25 mouse cellular contexts compared by ENCODE assay signal in the genomic region with DNA sequence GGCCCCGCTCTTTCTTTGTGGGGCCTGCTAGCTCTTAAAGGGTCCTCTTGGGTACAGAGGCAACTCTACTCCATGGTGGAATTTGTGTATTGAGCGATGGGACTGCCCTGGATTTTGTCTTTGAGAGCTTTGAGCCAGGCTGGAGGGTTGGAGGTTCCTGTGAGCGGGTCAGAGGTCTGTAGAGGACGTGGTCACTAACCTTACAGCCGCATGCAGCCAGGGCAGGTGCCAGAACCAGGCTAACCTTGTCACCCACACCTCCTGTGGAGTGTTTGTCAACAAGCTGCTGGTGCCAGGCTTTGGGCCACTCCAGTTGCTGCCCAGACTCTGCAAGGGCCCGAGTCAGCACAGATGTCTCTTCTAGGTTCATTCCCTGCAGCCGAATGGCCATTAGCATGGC. TPM values are rescaled to one million over a fixed set of nuclear protein-coding genes. Genes with fewer than 3 reads are reported as not detected.
DNase-seq lines count a peak whose midpoint lies in the region; ATAC-seq lines count a peak whose summit lies in the region.
"Had no signal": no experiment of that assay in that cellular context is flagged by ENCODE, and none has a peak within 500 bp of the region (broad histone marks: within the 10 kb centered on the region; RNA-seq: fewer than 3 reads in every experiment).

No protein-coding gene starts in this region.

- peak; percentile 47 for DNase-seq in cerebellum, adult 9-10 months
- DNase-seq in cerebellum, postnatal 10 days, result no peak
- DNase-seq in kidney, adult 9 months, result peak; percentile 28
- peak; percentile 79 for DNase-seq in midbrain, embryonic 11.5 days (ENCODE audit: low spot score, missing footprints)
- no peak for DNase-seq in midbrain, embryonic 14.5 days
- DNase-seq: adrenal gland, postnatal 14 days; B cell, adult 2 months; forebrain, postnatal 0 days; gastrocnemius, adult 2 months; gastrocnemius, postnatal 14 days; heart, adult 11 months had no signal

- H3K4me2 ChIP-seq in kidney, embryonic 14.5 days (replicated peaks; ENCODE audit: low read depth, low read length), result no peak overlapping the region
- no peak overlapping the region for H3K4me2 ChIP-seq in midbrain, embryonic 11.5 days
- no peak overlapping the region for H3K4me2 ChIP-seq in midbrain, embryonic 14.5 days (ENCODE audit: low read length)
- H3K4me2 ChIP-seq: embryonic facial prominence, embryonic 12.5 days; embryonic facial prominence, embryonic 15.5 days; heart, embryonic 11.5 days; hindbrain, embryonic 12.5 days; hindbrain, embryonic 15.5 days had no signal

- no peak for ATAC-seq in kidney, embryonic 14.5 days (ENCODE audit: low FRiP score, low TSS enrichment)
- no peak for ATAC-seq in midbrain, embryonic 11.5 days (ENCODE audit: low FRiP score)
- ATAC-seq in midbrain, embryonic 14.5 days (ENCODE audit: low FRiP score, low TSS enrichment), result no peak
- ATAC-seq: forebrain, embryonic 14.5 days; forebrain, postnatal 0 days; Patski had no signal

- peaks cover 44% of the 10 kb centered on the region for H3K27me3 ChIP-seq in kidney, embryonic 14.5 days (ENCODE audit: control insufficient read depth, insufficient read depth, low read length)
- H3K27me3 ChIP-seq in midbrain, embryonic 11.5 days (ENCODE audit: control insufficient read depth, insufficient read depth, low read length), result peaks cover 44% of the 10 kb centered on the region
- peaks cover 42% of the 10 kb centered on the region for H3K27me3 ChIP-seq in midbrain, embryonic 14.5 days (ENCODE audit: control insufficient read depth, insufficient read depth, low read length)
- H3K27me3 ChIP-seq: CH12.LX had no signal

- WGBS in kidney, embryonic 14.5 days, result 79% methylated on average over 7 of the region's 7 CpGs
- WGBS in midbrain, embryonic 11.5 days, result 81% methylated on average over 7 of the region's 7 CpGs
- 78% methylated on average over 7 of the region's 7 CpGs for WGBS in midbrain, embryonic 14.5 days

- peaks cover 16% of the 10 kb centered on the region for H3K36me3 ChIP-seq in kidney, embryonic 14.5 days (ENCODE audit: control insufficient read depth, insufficient read depth, low read length)
- H3K36me3 ChIP-seq in midbrain, embryonic 11.5 days (ENCODE audit: control insufficient read depth, insufficient read depth, low read length), result peaks cover 10% of the 10 kb centered on the region
- peaks cover 17% of the 10 kb centered on the region for H3K36me3 ChIP-seq in midbrain, embryonic 14.5 days (ENCODE audit: control insufficient read depth, insufficient read depth, low read length)

- H3K4me1 ChIP-seq in kidney, embryonic 14.5 days (ENCODE audit: control insufficient read depth, insufficient read depth, low read length), result peaks cover 21% of the 10 kb centered on the region; the same call in 1 of the 2 replicates
- H3K4me1 ChIP-seq in midbrain, embryonic 11.5 days (ENCODE audit: control insufficient read depth, insufficient read depth, low read length), result peaks cover 21% of the 10 kb centered on the region
- peaks cover 19% of the 10 kb centered on the region for H3K4me1 ChIP-seq in midbrain, embryonic 14.5 days (ENCODE audit: control insufficient read depth, insufficient read depth, low read length)

- H3K27ac ChIP-seq in kidney, embryonic 14.5 days (ENCODE audit: low read depth, low read length), result no peak overlapping the region
- H3K27ac ChIP-seq in midbrain, embryonic 11.5 days (ENCODE audit: low read depth, low read length), result no peak overlapping the region
- H3K27ac ChIP-seq in midbrain, embryonic 14.5 days (replicated peaks; ENCODE audit: low read depth, low read length), result no peak overlapping the region
- H3K27ac ChIP-seq: embryonic facial prominence, embryonic 12.5 days; embryonic facial prominence, embryonic 15.5 days; gastrocnemius, adult 2 months; hindbrain, embryonic 12.5 days; hindbrain, embryonic 15.5 days had no signal

- no peak overlapping the region for H3K9ac ChIP-seq in kidney, embryonic 14.5 days (ENCODE audit: low read depth, low read length)
- no peak overlapping the region for H3K9ac ChIP-seq in midbrain, embryonic 11.5 days (ENCODE audit: low read length)
- H3K9ac ChIP-seq in midbrain, embryonic 14.5 days (replicated peaks; ENCODE audit: low read length), result no peak overlapping the region
- H3K9ac ChIP-seq: embryonic facial prominence, embryonic 12.5 days; embryonic facial prominence, embryonic 15.5 days; forebrain, postnatal 0 days; hindbrain, embryonic 12.5 days; hindbrain, embryonic 15.5 days had no signal

- H3K9me3 ChIP-seq in kidney, embryonic 14.5 days (ENCODE audit: control insufficient read depth, low read length), result no peaks in the 10 kb centered on the region
- H3K9me3 ChIP-seq in midbrain, embryonic 11.5 days (ENCODE audit: control insufficient read depth, low read length), result no peaks in the 10 kb centered on the region
- no peaks in the 10 kb centered on the region for H3K9me3 ChIP-seq in midbrain, embryonic 14.5 days (ENCODE audit: control insufficient read depth, low read length)
- H3K9me3 ChIP-seq: embryonic facial prominence, embryonic 12.5 days; embryonic facial prominence, embryonic 15.5 days; hindbrain, embryonic 12.5 days; hindbrain, embryonic 15.5 days had no signal

- H3K4me3 ChIP-seq in kidney, embryonic 14.5 days (ENCODE audit: low read length), result no peak overlapping the region
- no peak overlapping the region for H3K4me3 ChIP-seq in midbrain, embryonic 11.5 days (ENCODE audit: low read depth, low read length)
- H3K4me3 ChIP-seq in midbrain, embryonic 14.5 days (replicated peaks; ENCODE audit: low read depth, low read length), result no peak overlapping the region
- H3K4me3 ChIP-seq: embryonic facial prominence, embryonic 12.5 days; embryonic facial prominence, embryonic 15.5 days; gastrocnemius, adult 2 months; hindbrain, embryonic 12.5 days; hindbrain, embryonic 15.5 days had no signal

RNA-seq across cellular contexts. Expression of gene Tymp, which starts 0.8 kb away (rescaled TPM):
- polyA plus RNA-seq in kidney, embryonic 14.5 days (2014; fragmentation: Nextera tagmentation; extraction: Ambion mirVana), result 1.6 and 1.8 TPM in 2 replicates
- polyA plus RNA-seq in midbrain, embryonic 11.5 days (2014; fragmentation: Nextera tagmentation; extraction: Ambion mirVana), result 1.2 and 1.9 TPM in 2 replicates
- 2.7 and 3.0 TPM in 2 replicates for polyA plus RNA-seq in midbrain, embryonic 14.5 days (2014; fragmentation: Nextera tagmentation; extraction: Ambion mirVana)

RNA-seq across cellular contexts. Expression of gene Sco2, which starts 2.4 kb away (rescaled TPM):
- 10.2 and 11.4 TPM in 2 replicates for polyA plus RNA-seq in kidney, embryonic 14.5 days (2014; fragmentation: Nextera tagmentation; extraction: Ambion mirVana)
- 5.8 and 6.0 TPM in 2 replicates for polyA plus RNA-seq in midbrain, embryonic 11.5 days (2014; fragmentation: Nextera tagmentation; extraction: Ambion mirVana)
- 12.2 and 20.7 TPM in 2 replicates for polyA plus RNA-seq in midbrain, embryonic 14.5 days (2014; fragmentation: Nextera tagmentation; extraction: Ambion mirVana)

RNA-seq across cellular contexts. Expression of gene Odf3b, which starts 3.0 kb away (rescaled TPM):
- 0.50 TPM in 1 of 2 replicates, not detected in the other for polyA plus RNA-seq in kidney, embryonic 14.5 days (2014; fragmentation: Nextera tagmentation; extraction: Ambion mirVana)
- polyA plus RNA-seq in midbrain, embryonic 11.5 days (2014; fragmentation: Nextera tagmentation; extraction: Ambion mirVana), result 0.26 and 0.64 TPM in 2 replicates
- 0.74 and 0.82 TPM in 2 replicates for polyA plus RNA-seq in midbrain, embryonic 14.5 days (2014; fragmentation: Nextera tagmentation; extraction: Ambion mirVana)
- polyA plus RNA-seq: G1E had no signal

RNA-seq across cellular contexts. Expression of gene Klhdc7b, which starts 8.7 kb away (rescaled TPM):
- polyA plus RNA-seq in kidney, embryonic 14.5 days (2014; fragmentation: Nextera tagmentation; extraction: Ambion mirVana), result not detected in 2 replicates
- polyA plus RNA-seq in midbrain, embryonic 11.5 days (2014; fragmentation: Nextera tagmentation; extraction: Ambion mirVana), result not detected in 2 replicates
- polyA plus RNA-seq in midbrain, embryonic 14.5 days (2014; fragmentation: Nextera tagmentation; extraction: Ambion mirVana), result 0.08 TPM in 1 of 2 replicates, not detected in the other
- polyA plus RNA-seq: embryonic facial prominence, embryonic 12.5 days; embryonic facial prominence, embryonic 15.5 days; forebrain, embryonic 11.5 days; forebrain, embryonic 14.5 days; G1E; heart, embryonic 11.5 days; heart, embryonic 14.5 days; heart, postnatal 0 days; hindbrain, embryonic 12.5 days; hindbrain, embryonic 15.5 days; intestine, embryonic 14.5 days; Patski had no signal

RNA-seq across cellular contexts. Expression of gene Ncaph2, which starts 20.5 kb away (rescaled TPM):
- polyA plus RNA-seq in kidney, embryonic 14.5 days (2014; fragmentation: Nextera tagmentation; extraction: Ambion mirVana), result 130 and 151 TPM in 2 replicates
- 155 and 168 TPM in 2 replicates for polyA plus RNA-seq in midbrain, embryonic 11.5 days (2014; fragmentation: Nextera tagmentation; extraction: Ambion mirVana)
- 106 and 111 TPM in 2 replicates for polyA plus RNA-seq in midbrain, embryonic 14.5 days (2014; fragmentation: Nextera tagmentation; extraction: Ambion mirVana)

Comparison
In these comparisons a context has a peak if more than half of its experiments do, and no peak if none do; other contexts are left out.
1. DNase-seq: peak in cerebellum, adult 9-10 months (single experiment), kidney, adult 9 months (single experiment) and midbrain, embryonic 11.5 days (single experiment); none in cerebellum, postnatal 10 days (0 of 2) and midbrain, embryonic 14.5 days (single experiment).